Mouse (Mus musculus) lung, embryonic 14.5 days (tissue): ENCODE measurements around the gene Ahnak2. TPM values are rescaled to one million over a fixed set of nuclear protein-coding genes. Genes with fewer than 3 reads are reported as not detected.
"Not testable (repeated sequence)": the region's sequence is repeated elsewhere in the genome, so short reads cannot be mapped to it uniquely, and the experiment has no call there.

Source experiments
- ATAC-seq: fragments of 200-750 bp; cut with Nextera tagmentation; 2 replicates; pipeline ENCODE4 v1.8.0; 2017; ENCODE audit warnings: mild to moderate bottlenecking, moderate TSS enrichment, moderate library complexity; ENCODE audit not compliant: insufficient read depth
- DNase-seq: peaks from one replicate; pipeline ENCODE4 v3.0.0-alpha.2; 2015
- H3K27ac ChIP-seq: fragments of 300-500 bp; sonication (generic); 2 replicates; pipeline ENCODE4 v1.5.1; 2014; ENCODE audit warnings: low read depth, mild to moderate bottlenecking, moderate library complexity
- H3K27me3 ChIP-seq: fragments of 300-500 bp; sonication (generic); 2 replicates; pipeline ENCODE4 v1.6.1; 2014; ENCODE audit warnings: low read length, control low read depth; ENCODE audit not compliant: insufficient read depth
- H3K36me3 ChIP-seq: fragments of 300-500 bp; sonication (generic); 2 replicates; pipeline ENCODE4 v1.6.1; 2014; ENCODE audit warnings: control low read depth; ENCODE audit not compliant: insufficient read depth
- H3K4me1 ChIP-seq: fragments of 300-500 bp; sonication (generic); 2 replicates; pipeline ENCODE4 v1.6.1; 2014; ENCODE audit warnings: antibody characterized with exemption, control low read depth; ENCODE audit not compliant: insufficient read depth
- H3K4me2 ChIP-seq: fragments of 300-500 bp; sonication (generic); 2 replicates; pipeline ENCODE4 v1.6.1; 2014; ENCODE audit warnings: mild to moderate bottlenecking
- H3K4me3 ChIP-seq: fragments of 300-500 bp; sonication (generic); 2 replicates; pipeline ENCODE4 v1.5.1; 2014; ENCODE audit warnings: low read depth, low read length
- H3K9ac ChIP-seq: fragments of 300-500 bp; sonication (generic); 2 replicates; pipeline ENCODE4 v1.6.1; 2014
- H3K9me3 ChIP-seq: fragments of 300-500 bp; sonication (generic); 2 replicates; pipeline ENCODE4 v1.6.1; 2016; ENCODE audit warnings: low read depth, low read length, control low read depth
- CTCF ChIP-seq: IDR thresholded peaks from 2 replicates; pipeline ENCODE4 v1.5.1; 2016; ENCODE audit warnings: antibody characterized with exemption, low read depth
- WGBS: fragments of 180-500 bp; shearing (Covaris S2); extraction: QIAGEN DNeasy Blood & Tissue Kit; methylation state at CpG from one replicate; pipeline ENCODE4 v1.1.7; 2014; 5-methylcytosine and 5-hydroxymethylcytosine counted together
- polyA plus RNA-seq: library from polyadenylated mRNA; unstranded; fragments of >200 nt; fragmentation: Nextera tagmentation; extraction: Ambion mirVana; gene quantifications from 2 replicates; pipeline ENCODE4 v1.2.1, GENCODE M21; 2014

Gene Ahnak2
- polyA plus RNA-seq, 1 experiment from 2014 or later: 0.61 TPM

GRCm38 (mm10) chr12:112841338-112841892 is 39.0 kb upstream of the Ahnak2 start:
- DNase-seq, H3K9ac ChIP-seq, H3K4me3 ChIP-seq, H3K36me3 ChIP-seq, H3K9me3 ChIP-seq, ATAC-seq, H3K27me3 ChIP-seq, H3K4me1 ChIP-seq, H3K27ac ChIP-seq, H3K4me2 ChIP-seq: not testable (repeated sequence)
- TF ChIP-seq CTCF: 0 out of 2 replicates have a peak, but pooled peaks have one; percentile 13
- 63% methylated on average over 4 of the region's 4 CpGs for WGBS

GRCm38 (mm10) chr12:112840209-112841086 is 38.0 kb upstream of the Ahnak2 start:
- Histone ChIP-seq H3K4me3 (no peak overlapping the region), H3K27ac (no peak overlapping the region), H3K9me3 (no peaks in the 10 kb centered on the region), H3K9ac (no peak overlapping the region), H3K27me3 (no peaks in the 10 kb centered on the region), H3K4me2 (no peak overlapping the region), H3K4me1 (no peaks in the 10 kb centered on the region), H3K36me3 (no peaks in the 10 kb centered on the region)
- ATAC-seq (no peak), DNase-seq (no peak)
- 67% methylated on average over 25 of the region's 25 CpGs for WGBS
- TF ChIP-seq CTCF: no peak

DNA sequence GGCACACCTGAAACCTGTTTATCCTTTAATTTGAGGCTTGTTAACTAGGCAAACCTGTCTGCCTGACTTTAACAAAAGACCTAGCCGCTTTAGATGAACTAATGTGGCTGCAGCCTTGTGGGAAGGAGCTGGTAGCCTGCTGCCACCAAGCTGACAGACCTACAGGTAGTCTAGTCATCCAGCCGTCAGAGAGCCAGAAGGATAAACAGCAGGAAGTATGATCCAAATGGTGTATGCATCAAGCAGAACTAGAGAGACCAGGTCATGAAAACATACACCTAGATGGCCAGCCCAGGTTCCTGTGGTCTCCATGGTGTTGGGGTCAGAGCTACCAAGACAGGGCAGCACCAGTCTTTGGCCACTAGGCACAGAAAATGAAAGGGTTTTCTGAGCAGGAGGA is 32.6 kb upstream of the Ahnak2 start:
- DNase-seq: no peak
- Histone ChIP-seq H3K27ac (no peak overlapping the region), H3K4me1 (peaks cover 6% of the 10 kb centered on the region; the same call in 1 of the 2 replicates), H3K4me3 (no peak overlapping the region), H3K27me3 (no peaks in the 10 kb centered on the region), H3K9ac (no peak overlapping the region), H3K4me2 (no peak overlapping the region), H3K36me3 (0 out of 2 replicates have a peak, but pooled peaks cover 8% of the 10 kb centered on the region), H3K9me3 (no peaks in the 10 kb centered on the region)
- 57% methylated on average over 2 of the region's 2 CpGs for WGBS
- no peak for ATAC-seq
- no peak for TF ChIP-seq CTCF

GRCm38 (mm10) chr12:112833527-112833926 is 31.1 kb upstream of the Ahnak2 start:
- Histone ChIP-seq H3K27me3 (no peaks in the 10 kb centered on the region), H3K4me2 (no peak overlapping the region), H3K9me3 (no peaks in the 10 kb centered on the region), H3K4me3 (no peak overlapping the region), H3K36me3 (0 out of 2 replicates have a peak, but pooled peaks cover 8% of the 10 kb centered on the region), H3K9ac (no peak overlapping the region), H3K27ac (no peak overlapping the region), H3K4me1 (peaks cover 6% of the 10 kb centered on the region; the same call in 1 of the 2 replicates)
- 58% methylated on average over 6 of the region's 6 CpGs for WGBS
- DNase-seq (peak; percentile 24), ATAC-seq (no peak)
- no peak for TF ChIP-seq CTCF

GRCm38 (mm10) chr12:112832411-112832810 is 30.0 kb upstream of the Ahnak2 start:
- H3K27me3 ChIP-seq: no peaks in the 10 kb centered on the region
- H3K9me3 ChIP-seq: no peaks in the 10 kb centered on the region
- ATAC-seq (no peak), DNase-seq (no peak)
- peaks cover 10% of the 10 kb centered on the region for H3K4me1 ChIP-seq
- H3K27ac ChIP-seq: no peak overlapping the region
- no peak for TF ChIP-seq CTCF
- H3K36me3 ChIP-seq: peaks cover 15% of the 10 kb centered on the region
- 88% methylated on average over 5 of the region's 5 CpGs for WGBS
- H3K9ac ChIP-seq: no peak overlapping the region
- H3K4me3 ChIP-seq: no peak overlapping the region
- H3K4me2 ChIP-seq: no peak overlapping the region

DNA sequence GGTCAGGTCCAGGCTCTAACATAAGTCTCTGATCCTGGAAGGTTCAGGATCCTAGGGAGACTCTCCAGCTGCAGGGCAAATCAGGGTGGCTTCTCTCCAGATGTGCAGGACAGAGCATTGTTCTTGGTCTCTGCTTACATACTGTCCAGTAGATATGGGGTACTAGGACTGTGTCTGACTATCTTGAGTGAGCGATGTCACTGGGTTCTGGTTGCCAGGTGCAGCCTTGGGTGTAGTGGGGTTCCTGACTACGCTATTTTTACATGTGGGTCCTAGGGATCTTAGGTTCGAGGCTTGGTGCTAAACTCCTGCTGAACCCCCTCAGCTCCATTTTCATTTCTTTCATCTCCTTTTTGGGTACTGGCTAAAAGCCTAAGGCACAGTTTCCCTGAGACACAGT is 28.1 kb upstream of the Ahnak2 start:
- ATAC-seq (no peak), DNase-seq (no peak)
- Histone ChIP-seq H3K4me2 (peak overlapping the region; percentile 81), H3K9ac (peak overlapping the region; percentile 98), H3K27ac (no peak overlapping the region), H3K4me1 (peaks cover 17% of the 10 kb centered on the region), H3K9me3 (no peaks in the 10 kb centered on the region), H3K4me3 (peak overlapping the region; percentile 89), H3K27me3 (no peaks in the 10 kb centered on the region), H3K36me3 (peaks cover 34% of the 10 kb centered on the region)
- TF ChIP-seq CTCF: no peak
- WGBS: 80% methylated on average over 3 of the region's 3 CpGs

GRCm38 (mm10) chr12:112830141-112830540 is 27.7 kb upstream of the Ahnak2 start:
- H3K4me3 ChIP-seq: peak overlapping the region; percentile 89
- H3K4me2 ChIP-seq: peak overlapping the region; percentile 81
- TF ChIP-seq CTCF: no peak
- peak overlapping the region; percentile 98 for H3K9ac ChIP-seq
- DNase-seq (no peak), ATAC-seq (no peak)
- no peaks in the 10 kb centered on the region for H3K27me3 ChIP-seq
- H3K4me1 ChIP-seq: peaks cover 17% of the 10 kb centered on the region
- H3K27ac ChIP-seq: no peak overlapping the region
- H3K9me3 ChIP-seq: no peaks in the 10 kb centered on the region
- peaks cover 36% of the 10 kb centered on the region for H3K36me3 ChIP-seq
- 13% methylated on average over 2 of the region's 2 CpGs for WGBS
